Mouse (Mus musculus): ENCODE measurements around the gene 1700066M21Rik.

DNA sequence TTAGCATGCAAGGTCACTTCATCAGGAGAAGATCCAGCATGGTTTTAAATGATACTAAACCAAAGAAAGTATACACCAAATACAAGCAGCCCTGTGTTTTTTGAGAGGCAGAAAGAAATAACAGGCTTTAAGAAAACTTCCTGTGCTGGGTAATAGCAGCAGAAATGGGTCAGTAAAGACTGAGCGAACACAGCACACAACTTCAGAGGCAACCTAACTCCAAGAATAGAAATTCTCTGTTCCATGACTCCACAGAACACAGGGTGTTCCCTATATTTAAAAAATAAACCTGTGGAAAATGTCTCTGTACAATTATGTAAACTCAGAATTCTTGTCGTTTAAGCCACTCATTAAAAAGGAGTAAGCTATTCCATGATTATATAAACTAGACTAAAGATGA, 23.5 kb downstream of the 1700066M21Rik start:
- TF ChIP-seq GATA1 (IDR thresholded peaks at IDR 0.05; ENCODE audit: low read length) (no peak), TAL1 (IDR thresholded peaks at IDR 0.05; ENCODE audit: low read length) (no peak)
